Mouse (Mus musculus): ENCODE data around the gene Mdfic.

Gene Mdfic

DNA sequence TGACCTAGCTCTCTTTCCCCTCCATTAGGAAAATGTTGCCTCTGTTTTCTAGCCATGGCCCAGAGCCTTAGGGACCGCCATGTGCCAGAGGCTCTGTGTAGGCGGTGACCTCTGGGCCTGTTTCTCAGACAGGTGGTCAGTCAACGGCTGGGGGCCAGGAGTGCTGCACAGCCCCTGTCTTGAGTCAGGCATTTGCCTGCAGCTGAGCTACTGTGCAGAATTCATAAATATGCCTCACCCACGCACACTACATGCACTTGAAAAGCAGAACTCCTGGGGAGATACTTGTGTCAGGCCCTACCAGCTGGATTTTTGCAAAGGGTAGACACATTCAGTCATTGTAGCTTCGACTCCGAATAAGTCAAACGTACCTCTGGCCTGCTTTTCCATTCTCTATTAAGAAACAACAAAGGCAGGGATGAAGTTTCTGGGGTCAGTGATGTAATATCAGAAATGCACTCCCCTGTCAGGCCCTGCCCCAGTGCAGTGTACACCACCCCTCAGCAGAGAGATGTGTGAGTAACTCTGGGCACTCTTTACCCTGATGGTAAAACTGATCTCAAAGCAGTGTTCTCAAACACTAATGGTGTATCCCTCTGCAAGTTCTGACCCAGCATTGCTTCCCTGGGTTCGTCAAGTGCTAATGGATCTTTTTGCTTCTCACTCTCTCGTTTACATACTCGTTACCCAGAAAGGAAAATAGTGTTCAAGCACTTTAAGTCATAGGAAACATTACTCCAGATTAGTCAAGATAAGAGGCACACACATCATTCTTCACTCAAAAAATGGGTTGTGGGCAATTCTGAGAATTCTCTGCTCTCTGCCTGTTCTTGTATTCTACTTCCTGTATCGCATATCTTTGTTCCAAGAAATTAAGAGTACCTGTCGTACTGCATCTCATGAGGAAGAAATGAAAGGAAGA, 72.5 kb downstream of the Mdfic start:
- in situ Hi-C loops (cut with MseI, MboI), result no loop called here

DNA sequence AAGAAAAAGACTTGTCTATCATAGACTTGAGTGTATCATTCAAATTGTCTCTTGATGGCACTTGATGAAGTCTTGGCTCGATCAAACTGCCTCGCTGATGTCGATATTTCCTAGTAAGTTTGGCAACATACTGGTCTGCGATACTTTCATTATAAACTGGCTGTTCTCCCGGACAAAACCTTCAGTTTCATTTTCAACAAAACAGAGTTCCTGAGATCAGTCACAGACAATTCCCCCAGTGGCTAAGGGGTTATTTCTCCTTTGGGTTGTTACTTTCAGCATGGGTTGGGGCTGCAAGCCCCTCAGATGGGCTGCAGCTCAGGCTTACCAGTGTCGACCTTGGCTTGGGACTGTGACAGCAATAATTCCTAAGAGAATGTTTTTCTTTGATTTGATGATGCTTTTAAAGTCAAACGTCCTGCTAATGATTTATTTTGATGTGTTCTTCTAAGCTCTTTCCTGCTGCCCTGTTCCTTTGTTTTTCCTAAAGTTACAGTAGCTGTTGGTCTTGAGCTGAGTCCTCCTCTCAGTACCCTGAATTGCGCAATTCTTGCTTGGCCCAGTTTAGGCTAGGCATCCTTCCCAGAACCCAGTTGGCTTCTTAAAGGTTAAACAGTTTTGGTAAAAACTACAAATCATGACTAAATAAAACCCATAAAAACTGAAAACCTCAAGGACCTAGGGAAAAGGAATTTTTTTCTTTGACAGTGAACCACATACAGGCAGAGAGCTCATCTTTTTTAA, 73.3 kb downstream of the Mdfic start:
- in situ Hi-C loops (cut with MseI, MboI), result no loop called here

DNA sequence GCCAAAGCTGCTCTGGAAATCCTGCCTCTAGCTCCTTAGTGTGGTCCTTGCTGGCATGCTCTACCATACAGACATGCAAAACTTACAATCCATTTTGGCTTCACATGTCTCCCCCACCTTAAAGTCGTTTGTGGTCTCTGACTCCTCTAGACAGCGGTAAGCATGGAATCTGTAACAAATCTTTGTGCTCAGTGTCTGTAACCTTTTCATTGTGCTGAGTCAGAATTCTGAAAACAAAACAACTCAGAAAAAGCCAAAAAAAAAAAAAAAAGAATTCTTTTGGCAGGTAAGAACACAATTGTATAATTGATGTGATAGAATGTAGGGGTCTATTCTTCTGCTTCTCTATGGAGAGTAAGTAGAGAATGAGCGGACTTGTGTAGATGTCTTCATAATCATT, 74.3 kb downstream of the Mdfic start:
- in situ Hi-C loops (cut with MseI, MboI), result no loop called here

DNA sequence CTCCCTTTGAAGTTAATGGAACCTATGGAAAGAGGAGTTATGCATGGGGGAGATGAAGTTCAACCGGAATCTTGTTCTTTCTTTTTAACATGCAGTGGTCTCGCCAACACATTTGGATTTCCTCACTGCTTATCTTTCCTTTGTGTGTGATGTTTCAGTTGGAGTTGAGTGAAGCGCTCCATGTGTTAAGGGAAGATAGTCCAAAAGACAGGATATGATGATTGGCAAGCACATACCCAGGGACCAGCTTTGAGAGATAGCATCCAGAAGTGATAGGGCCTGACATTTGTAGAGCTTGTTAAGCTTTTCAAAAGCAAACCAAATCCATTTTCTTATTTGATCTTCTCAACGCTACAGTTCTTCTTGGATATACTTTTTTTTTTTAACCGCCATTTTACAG, 86.9 kb downstream of the Mdfic start:
- in situ Hi-C loops (cut with MseI, MboI), result no loop called here

DNA sequence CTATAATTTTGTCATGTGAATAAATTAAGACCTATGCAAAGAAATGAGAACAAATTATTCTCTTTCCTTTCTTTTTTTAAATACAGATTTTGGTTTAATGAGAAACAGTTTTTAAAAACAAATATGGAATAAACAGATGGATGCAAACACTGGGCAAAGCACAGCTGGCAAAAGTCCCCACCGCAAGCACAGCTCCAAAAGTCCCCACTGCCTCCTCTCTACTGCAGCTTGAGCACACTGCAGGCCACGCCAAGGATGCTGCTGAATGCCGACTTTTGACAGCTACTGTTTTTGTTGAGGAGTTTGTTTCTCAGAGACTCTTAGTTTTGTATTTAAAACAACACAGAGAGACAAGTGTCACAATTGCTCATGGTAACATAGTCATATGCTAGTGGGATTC, 104.8 kb downstream of the Mdfic start:
- in situ Hi-C loops (cut with MseI, MboI), result no loop called here

DNA sequence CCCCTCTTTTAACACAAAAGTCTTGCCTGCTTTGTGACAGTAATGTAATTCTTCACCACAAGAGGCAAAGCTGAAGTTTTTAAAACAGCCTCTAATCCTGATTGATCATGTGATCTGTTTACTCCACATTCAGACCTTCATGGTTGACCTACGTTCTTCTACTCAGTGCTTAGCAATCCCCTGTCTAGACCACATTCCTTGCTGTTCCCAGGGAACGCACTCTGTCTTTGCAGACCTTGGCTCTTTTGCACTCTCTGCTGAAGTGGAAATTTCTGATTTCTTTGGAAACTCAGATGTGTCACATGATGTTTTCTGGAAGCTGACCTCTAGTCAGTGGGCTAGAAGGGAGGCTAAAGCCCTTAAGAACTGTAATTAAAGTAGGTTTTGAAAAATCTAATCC, 109.4 kb downstream of the Mdfic start:
- in situ Hi-C loops (cut with MseI, MboI), result no loop called here

DNA sequence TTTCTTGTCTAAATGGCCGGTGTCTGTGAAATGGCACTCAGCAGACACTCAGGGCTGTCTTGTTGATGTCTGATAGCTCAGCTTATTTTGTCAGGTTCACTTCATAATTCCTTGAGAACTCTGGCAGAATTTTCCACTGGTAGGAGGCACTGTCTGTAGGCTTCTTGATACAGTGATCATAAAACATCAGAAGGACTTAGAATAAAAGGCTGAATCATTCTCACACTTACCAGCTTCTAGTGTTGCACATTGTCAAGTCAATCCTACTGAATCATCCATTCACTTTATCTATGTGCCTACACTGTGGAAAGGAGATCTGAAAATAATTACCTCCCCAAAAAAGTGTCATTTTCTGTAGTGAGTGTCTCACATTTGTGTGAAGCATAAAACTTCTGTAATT, 110.2 kb downstream of the Mdfic start:
- in situ Hi-C loops (cut with MseI, MboI), result no loop called here

DNA sequence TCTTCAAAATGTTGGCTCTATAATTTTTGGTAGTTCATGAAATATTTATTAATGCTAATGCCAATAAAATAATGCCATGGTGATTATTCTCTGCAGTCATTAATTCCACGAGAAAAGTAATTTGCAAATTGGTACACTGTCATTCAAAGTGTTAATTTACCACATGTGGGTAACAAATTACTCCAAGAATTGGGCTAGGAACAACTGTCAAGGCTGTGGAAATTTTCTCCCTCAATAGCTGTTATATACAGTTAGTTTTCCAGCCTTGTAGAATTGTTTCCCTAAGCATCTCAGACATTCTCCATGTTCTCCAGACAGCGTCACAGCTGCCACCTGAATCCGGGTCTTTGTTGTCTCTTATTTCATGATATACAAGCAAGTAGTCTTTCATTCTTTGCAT, 117.2 kb downstream of the Mdfic start:
- in situ Hi-C loops (cut with MseI, MboI), result no loop called here

DNA sequence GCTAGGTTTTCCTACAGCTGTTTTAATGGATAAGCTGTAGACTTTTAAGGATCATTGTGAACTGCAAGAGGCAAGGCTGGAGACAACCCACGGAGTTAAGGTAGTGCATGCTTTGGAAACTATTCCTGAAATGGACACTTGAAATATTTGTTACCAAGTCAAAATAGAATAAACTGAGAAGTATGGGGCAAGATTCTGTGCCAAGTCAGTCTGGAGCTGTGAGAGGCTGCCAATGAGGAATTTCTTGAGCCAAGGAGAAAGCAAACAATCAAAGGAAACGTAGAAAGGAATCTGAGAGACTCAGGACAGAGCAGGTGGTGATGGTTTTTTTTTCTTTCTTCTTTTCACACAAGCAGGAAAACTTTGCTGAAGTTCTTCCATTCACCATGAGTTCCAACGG, 119.4 kb downstream of the Mdfic start:
- in situ Hi-C loops (cut with MseI, MboI), result no loop called here

DNA sequence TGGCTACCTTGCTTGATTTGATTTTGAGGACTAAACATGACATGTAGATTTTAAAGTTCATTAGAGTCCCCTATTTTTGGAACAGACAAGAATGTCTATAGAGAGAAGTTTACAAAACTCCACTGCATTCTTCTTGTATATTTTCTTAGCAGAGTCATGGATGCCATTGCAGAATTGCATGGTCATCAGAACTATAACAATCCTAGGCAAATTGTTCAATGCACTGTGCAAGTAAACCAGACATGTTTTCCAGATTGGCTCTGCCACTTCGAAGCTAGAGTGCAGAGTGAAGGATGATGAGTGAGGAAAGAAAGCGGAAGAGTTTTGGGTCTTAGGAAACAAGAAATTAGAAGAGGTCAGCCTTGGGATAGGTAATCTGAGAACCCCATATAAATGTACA, 120.0 kb downstream of the Mdfic start:
- in situ Hi-C loops (cut with MseI, MboI), result no loop called here

DNA sequence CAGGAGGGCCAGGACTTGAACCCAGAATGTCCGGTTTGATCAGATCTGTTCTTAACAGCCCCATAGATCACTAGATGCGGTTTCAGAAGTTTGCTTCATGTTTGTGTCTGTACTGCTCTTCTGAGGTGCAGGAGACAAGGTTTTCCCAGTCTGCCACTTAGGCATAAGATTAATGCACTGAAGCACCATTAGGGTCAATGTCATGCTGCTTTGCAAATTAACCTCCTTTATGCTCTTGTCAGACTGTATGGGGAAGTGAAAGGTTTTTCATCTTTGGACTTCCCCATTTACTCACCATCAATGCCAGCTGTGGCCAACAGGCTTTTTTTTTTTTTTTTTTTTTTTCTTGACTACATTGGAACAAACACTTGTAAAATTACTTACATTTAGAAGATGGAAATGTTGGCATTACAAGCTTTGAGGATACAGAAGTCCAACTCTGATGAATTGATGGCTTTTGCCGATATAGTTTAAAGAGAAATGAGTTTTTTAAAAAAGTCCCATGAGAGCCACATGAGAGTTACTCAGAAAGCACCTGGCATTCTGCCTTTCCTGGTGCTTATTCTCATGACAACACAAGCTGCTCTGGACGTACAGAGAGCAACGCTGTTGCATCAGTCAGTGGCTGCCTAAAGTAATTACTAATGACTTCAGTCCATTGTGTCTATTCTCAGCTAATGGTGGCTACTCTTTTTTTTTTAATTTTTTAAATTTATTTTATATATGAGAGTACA, 121.2 kb downstream of the Mdfic start:
- in situ Hi-C loops (cut with MseI, MboI), result no loop called here

DNA sequence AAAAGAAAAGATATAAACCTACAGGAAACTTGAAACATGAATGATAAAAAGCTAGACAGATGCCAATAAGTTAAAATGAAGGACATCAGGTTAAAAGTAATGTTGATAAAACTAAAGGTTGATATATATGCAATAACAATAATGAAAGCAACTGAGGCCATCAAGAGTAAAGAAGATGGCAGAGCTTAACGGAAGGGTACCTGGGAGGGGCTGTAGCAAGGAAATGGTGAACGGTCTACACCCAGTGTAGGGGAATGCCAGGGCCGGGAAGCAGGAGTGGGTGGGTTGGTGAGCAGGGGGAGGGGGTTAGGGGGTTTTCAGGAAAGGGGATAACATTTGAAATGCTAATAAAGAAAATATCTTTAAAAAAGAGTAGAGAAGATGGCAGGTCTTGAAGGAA, 122.8 kb downstream of the Mdfic start:
- in situ Hi-C loops (cut with MseI, MboI), result no loop called here

DNA sequence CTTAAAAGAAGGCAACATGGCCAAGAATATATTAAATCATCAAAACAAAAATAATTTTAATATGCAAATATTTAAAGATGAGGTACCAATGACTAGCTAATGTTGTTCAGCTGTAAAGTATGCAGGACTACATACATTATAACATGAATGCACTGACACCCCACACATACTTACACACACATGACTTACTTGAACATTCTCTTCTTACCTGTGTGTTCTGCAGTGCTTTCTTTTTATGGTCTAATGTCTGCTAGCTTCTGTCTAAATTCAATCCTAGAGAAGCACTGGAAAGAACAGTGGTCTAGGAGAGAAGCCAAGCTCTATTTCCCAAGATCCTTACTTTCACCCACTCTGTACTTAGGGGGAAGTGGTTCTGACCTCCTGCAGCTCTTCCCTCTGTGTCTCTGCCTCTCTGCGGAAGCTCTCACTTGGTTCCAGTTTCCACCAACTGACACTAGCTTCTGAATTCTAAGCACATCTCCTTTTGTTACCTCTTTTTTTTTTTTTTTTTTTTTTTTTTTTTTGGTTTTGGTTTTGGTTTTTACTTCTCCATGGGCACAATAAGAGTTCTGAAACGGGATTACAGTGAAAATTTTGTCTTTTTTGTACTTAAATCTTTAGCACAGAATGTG, 125.4 kb downstream of the Mdfic start:
- in situ Hi-C loops (cut with MseI, MboI), result no loop called here

Measured in mouse trophoblast stem cell (cell line).